Mouse (Mus musculus) heart, adult 2 months (tissue): ENCODE measurements around the gene Trpm3. TPM values are rescaled to one million over a fixed set of nuclear protein-coding genes. Genes with fewer than 3 reads are reported as not detected.

ENCODE experiments used
- DNase-seq, 2 experiments: peaks; one replicate each; pipeline ENCODE4 v3.0.0; 2021
- H3K27ac ChIP-seq: fragments of 200-600 bp; 2 replicates; pipeline ENCODE4 v1.8.1; 2022
- H3K27me3 ChIP-seq: fragments of 200-500 bp; 2 replicates; pipeline ENCODE4 v1.6.1; 2012; ENCODE audit warnings: mild to moderate bottlenecking, low read length, inconsistent platforms, mixed read lengths; ENCODE audit not compliant: control insufficient read depth, insufficient read depth
- H3K36me3 ChIP-seq: fragments of 200-500 bp; 2 replicates; pipeline ENCODE4 v1.6.1; 2012; ENCODE audit warnings: low read length, inconsistent platforms; ENCODE audit not compliant: control insufficient read depth, insufficient read depth
- H3K4me1 ChIP-seq: fragments of 200-500 bp; 2 replicates; pipeline ENCODE4 v1.6.1; 2011; ENCODE audit warnings: low read length; ENCODE audit not compliant: control insufficient read depth, insufficient read depth
- H3K4me3 ChIP-seq: fragments of 200-600 bp; 2 replicates; pipeline ENCODE4 v1.8.1; 2022
- H3K79me2 ChIP-seq: fragments of 200-500 bp; replicated peaks from 2 replicates; pipeline ENCODE4 v1.6.1; 2012; ENCODE audit warnings: mild to moderate bottlenecking, inconsistent platforms, low read length, moderate library complexity, mixed read lengths; ENCODE audit not compliant: control insufficient read depth, insufficient read depth
- H3K9ac ChIP-seq: fragments of 200-500 bp; 2 replicates; pipeline ENCODE4 v1.6.1; 2012; ENCODE audit warnings: low read depth, mild to moderate bottlenecking, control low read depth, inconsistent platforms, low read length, mixed read lengths
- CTCF ChIP-seq: fragments of 200-600 bp; IDR thresholded peaks from 2 replicates; pipeline ENCODE4 v1.8.1; 2022; ENCODE audit warnings: antibody characterized with exemption, mild to moderate bottlenecking, moderate library complexity
- EP300 ChIP-seq: fragments of 200-500 bp; IDR thresholded peaks from 2 replicates; pipeline ENCODE4 v1.6.1; 2011; ENCODE audit warnings: low read depth, low read length, control low read depth; ENCODE audit not compliant: insufficient read depth
- POLR2A ChIP-seq: fragments of 200-500 bp; IDR thresholded peaks from 2 replicates; pipeline ENCODE4 v1.6.1; 2011; ENCODE audit warnings: mild to moderate bottlenecking, low read depth, low read length, control low read depth; ENCODE audit not compliant: insufficient read depth
- WGBS: fragments of 180-500 bp; shearing (Covaris S2); methylation state at CpG from one replicate; pipeline ENCODE4 v1.1.7; 2018; 5-methylcytosine and 5-hydroxymethylcytosine counted together
- intact Hi-C: fragments of 180-260 bp; cut with DNase I; formaldehyde crosslinking; loops from one replicate; pipeline ENCODE4 v1.15.1; 2025
- polyA plus RNA-seq: library from polyadenylated mRNA; depleted of rRNA; stranded (reverse); fragments of >200 nt; gene quantifications from 2 replicates; pipeline ENCODE4 v1.2.3, GENCODE M21; 2012
- total RNA-seq, 2 experiments: library from RNA; stranded (reverse); gene quantifications; 2 replicates each; pipeline ENCODE4 v1.2.3; 2021

Gene Trpm3
- total and polyA plus RNA-seq, 3 experiments = 0.51 to 1.1 (median 0.81) TPM

DNA sequence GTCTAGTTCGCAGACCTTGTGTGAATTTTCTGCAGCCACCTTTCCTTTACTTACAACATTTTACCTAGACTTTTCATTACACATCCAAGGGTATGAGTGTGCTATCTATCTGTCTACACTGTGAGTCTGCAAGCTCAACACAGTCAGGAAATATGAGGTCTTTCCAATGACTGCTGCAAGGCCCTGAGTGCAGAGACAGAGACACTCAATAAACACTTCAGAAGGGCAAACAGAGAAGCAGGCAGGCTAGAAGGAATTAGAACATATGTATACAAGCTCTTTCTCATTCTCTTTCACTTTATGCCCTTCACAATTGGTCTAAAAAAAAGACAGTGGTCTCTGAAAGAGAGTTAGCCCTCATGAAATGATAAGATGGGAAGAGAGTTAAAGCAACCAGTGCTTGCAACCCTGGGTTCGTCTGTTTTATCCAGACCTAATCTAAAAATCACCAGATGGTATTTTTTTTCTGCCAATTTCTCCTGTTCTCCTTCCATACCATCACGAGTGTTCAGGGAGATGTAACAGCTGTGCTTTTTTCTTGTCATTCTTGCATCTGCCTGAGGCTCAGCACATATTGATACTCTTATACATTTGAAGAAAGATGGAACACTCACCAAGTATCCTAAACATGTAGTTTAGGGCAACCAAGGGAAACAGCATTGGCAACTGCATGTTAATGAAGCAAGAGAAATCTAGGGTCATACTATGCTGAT lies 486.1 kb downstream of the Trpm3 start:
- Histone ChIP-seq H3K27me3 (no peaks in the 10 kb centered on the region), H3K4me1 (no peaks in the 10 kb centered on the region), H3K4me3 (no peak overlapping the region), H3K36me3 (no peaks in the 10 kb centered on the region), H3K27ac (no peak overlapping the region), H3K9ac (no peak overlapping the region), H3K79me2 (no peaks in the 10 kb centered on the region)
- WGBS = 61% methylated on average over 3 of the region's 3 CpGs
- TF ChIP-seq POLR2A = no peak
- no peak for TF ChIP-seq EP300
- TF ChIP-seq CTCF = no peak
- intact Hi-C loops = no loop called here
- no peak for DNase-seq

DNA sequence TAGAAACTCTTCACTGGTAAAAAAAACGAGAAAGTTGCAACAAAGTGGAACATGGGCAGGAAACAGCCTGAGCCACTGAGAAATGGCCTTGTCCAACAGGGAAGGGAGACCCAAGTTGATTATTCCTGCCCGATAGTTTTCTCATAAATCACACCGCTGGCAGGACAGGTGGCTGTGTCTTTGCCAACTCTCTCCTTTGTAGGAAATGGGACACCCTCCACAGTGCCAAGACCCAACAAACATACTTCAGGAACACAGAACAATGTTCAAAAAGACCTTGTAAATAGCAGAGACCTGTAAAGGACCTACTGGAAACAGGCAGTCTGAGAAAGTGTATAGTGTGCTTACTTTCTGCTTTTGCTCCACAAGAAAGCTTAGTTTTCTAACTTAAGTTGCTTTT lies 490.0 kb downstream of the Trpm3 start:
- Histone ChIP-seq H3K27ac (no peak overlapping the region), H3K4me1 (no peaks in the 10 kb centered on the region), H3K27me3 (no peaks in the 10 kb centered on the region), H3K36me3 (no peaks in the 10 kb centered on the region), H3K9ac (no peak overlapping the region), H3K4me3 (no peak overlapping the region), H3K79me2 (no peaks in the 10 kb centered on the region)
- WGBS = 55% methylated on average over 3 of the region's 3 CpGs
- intact Hi-C loops = no loop called here
- TF ChIP-seq POLR2A (no peak), EP300 (no peak), CTCF (no peak)
- no peak for DNase-seq

DNA sequence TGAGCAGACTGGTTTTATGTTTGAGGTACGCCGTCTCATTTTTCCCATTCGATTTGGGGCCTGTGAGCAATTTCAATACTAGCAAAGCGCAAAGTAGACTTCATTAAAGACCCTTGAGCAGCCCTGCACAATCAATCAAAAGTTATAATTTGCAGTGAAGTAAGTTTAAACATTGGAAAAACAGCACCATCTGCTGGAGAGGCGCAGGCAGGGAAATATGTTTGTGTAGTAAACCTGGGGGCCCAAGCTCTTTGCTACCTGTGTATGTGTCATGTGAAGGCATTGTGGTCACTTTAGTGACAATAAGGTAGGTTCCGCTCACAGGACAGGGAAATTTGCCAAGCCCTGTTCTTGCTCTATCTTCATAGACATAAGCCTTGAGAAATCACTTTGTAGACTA lies 492.5 kb downstream of the Trpm3 start:
- H3K27ac ChIP-seq = no peak overlapping the region
- DNase-seq = peak in 1 of 2 experiments; percentile 3
- H3K4me1 ChIP-seq = no peaks in the 10 kb centered on the region
- no peaks in the 10 kb centered on the region for H3K27me3 ChIP-seq
- H3K9ac ChIP-seq = no peak overlapping the region
- H3K36me3 ChIP-seq = no peaks in the 10 kb centered on the region
- WGBS = 70% methylated on average over 6 of the region's 6 CpGs
- no peaks in the 10 kb centered on the region for H3K79me2 ChIP-seq
- TF ChIP-seq POLR2A = no peak
- peak; percentile 76 for TF ChIP-seq CTCF
- H3K4me3 ChIP-seq = no peak overlapping the region
- intact Hi-C loops = loop anchor here (1.0 kb wide), 1 partner anchor 294 kb away; no protein-coding TSS in a partner anchor

DNA sequence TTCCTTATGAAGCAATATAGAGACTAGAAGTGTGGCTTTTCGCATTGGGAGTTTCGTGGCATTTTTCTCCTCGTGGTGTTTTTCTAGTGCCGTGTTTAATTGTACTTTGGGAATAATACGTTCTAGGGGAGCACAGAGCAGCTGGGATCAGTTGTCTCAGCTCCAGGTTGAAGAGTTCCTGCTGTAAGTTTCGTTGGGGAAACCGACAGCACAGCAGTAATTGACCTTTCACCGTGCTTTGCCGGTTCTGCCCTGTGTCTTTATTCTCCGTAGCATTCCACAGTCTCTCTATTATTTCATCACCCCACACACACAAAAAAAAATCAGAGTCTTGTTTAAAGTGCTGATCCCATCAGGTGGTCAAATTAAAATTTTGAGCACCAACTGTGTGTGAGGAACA lies 496.8 kb downstream of the Trpm3 start:
- Histone ChIP-seq H3K4me3 (no peak overlapping the region), H3K4me1 (no peaks in the 10 kb centered on the region), H3K27me3 (no peaks in the 10 kb centered on the region), H3K36me3 (no peaks in the 10 kb centered on the region), H3K79me2 (no peaks in the 10 kb centered on the region), H3K9ac (no peak overlapping the region), H3K27ac (no peak overlapping the region)
- no peak for DNase-seq
- WGBS = 62% methylated on average over 10 of the region's 10 CpGs
- TF ChIP-seq POLR2A (no peak), EP300 (no peak), CTCF (no peak)
- intact Hi-C loops = no loop called here

DNA sequence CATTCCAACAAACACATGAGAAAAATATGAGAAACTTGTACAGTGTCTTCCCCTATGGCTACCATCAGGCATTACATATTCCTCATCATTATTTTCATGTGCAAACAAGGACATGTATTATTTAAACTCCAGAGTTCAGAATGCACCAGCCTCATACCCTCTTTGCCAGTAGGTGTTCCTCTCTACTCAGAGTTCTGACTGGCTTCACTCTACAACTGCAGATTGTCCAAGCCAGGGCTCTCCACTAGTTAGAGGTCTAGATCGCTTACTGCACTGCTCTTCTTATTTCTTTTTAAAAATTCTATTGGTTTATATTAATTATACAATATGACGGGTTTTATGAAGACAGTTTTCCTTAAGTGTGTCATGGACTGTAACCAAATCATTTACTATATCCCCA lies 498.9 kb downstream of the Trpm3 start:
- Histone ChIP-seq H3K4me3 (no peak overlapping the region), H3K27me3 (no peaks in the 10 kb centered on the region), H3K4me1 (no peaks in the 10 kb centered on the region), H3K79me2 (no peaks in the 10 kb centered on the region), H3K9ac (no peak overlapping the region), H3K27ac (no peak overlapping the region), H3K36me3 (no peaks in the 10 kb centered on the region)
- TF ChIP-seq CTCF = no peak
- TF ChIP-seq POLR2A = no peak
- TF ChIP-seq EP300 = no peak
- DNase-seq = no peak
- intact Hi-C loops = no loop called here
- WGBS = 87% methylated on average over 2 of the region's 2 CpGs

DNA sequence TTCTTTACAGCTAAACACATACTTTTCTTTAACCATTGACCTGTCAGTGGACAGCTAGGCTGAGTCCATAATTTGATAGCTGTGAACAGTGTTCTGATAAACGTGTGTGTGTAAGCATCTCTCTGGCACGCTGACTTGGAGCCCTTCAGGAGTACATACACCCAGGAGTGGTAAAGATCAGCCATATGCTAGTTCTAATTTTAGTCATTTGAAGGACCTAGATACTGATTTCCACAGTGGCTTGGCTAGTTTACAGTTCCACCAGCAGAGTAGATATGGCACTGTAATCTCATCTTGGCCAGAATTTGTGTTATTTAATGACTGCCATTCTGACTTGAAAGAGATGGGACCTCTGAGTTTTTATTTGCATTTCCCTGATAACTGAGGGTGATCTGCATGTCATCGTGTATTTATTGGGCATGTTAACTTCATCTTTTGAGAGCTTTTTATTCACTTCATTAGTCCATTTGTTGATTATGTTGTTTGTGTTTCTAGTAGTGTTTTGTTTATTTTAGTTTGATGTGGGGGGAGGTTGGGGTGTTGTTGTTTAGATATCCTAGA lies 499.6 kb downstream of the Trpm3 start:
- WGBS = 43% methylated on average over 3 of the region's 3 CpGs
- Histone ChIP-seq H3K36me3 (no peaks in the 10 kb centered on the region), H3K79me2 (no peaks in the 10 kb centered on the region), H3K27me3 (no peaks in the 10 kb centered on the region), H3K4me1 (no peaks in the 10 kb centered on the region), H3K4me3 (no peak overlapping the region), H3K27ac (no peak overlapping the region), H3K9ac (no peak overlapping the region)
- intact Hi-C loops = no loop called here
- DNase-seq = no peak
- TF ChIP-seq POLR2A = no peak
- no peak for TF ChIP-seq EP300
- TF ChIP-seq CTCF = no peak
